Mouse (Mus musculus) heart, adult 2 months (tissue): Measurements from ENCODE around the gene Ap1ar. TPM values are rescaled to one million over a fixed set of nuclear protein-coding genes. Genes with fewer than 3 reads are reported as not detected.

Experiments used
- DNase-seq, 2 experiments: peaks; one replicate each; pipeline ENCODE4 v3.0.0; 2021
- H3K27ac ChIP-seq: fragments of 200-600 bp; 2 replicates; pipeline ENCODE4 v1.8.1; 2022
- H3K27me3 ChIP-seq: fragments of 200-500 bp; 2 replicates; pipeline ENCODE4 v1.6.1; 2012; ENCODE audit warnings: mild to moderate bottlenecking, low read length, inconsistent platforms, mixed read lengths; ENCODE audit not compliant: control insufficient read depth, insufficient read depth
- H3K36me3 ChIP-seq: fragments of 200-500 bp; 2 replicates; pipeline ENCODE4 v1.6.1; 2012; ENCODE audit warnings: low read length, inconsistent platforms; ENCODE audit not compliant: control insufficient read depth, insufficient read depth
- H3K4me1 ChIP-seq: fragments of 200-500 bp; 2 replicates; pipeline ENCODE4 v1.6.1; 2011; ENCODE audit warnings: low read length; ENCODE audit not compliant: control insufficient read depth, insufficient read depth
- H3K4me3 ChIP-seq: fragments of 200-600 bp; 2 replicates; pipeline ENCODE4 v1.8.1; 2022
- H3K79me2 ChIP-seq: fragments of 200-500 bp; replicated peaks from 2 replicates; pipeline ENCODE4 v1.6.1; 2012; ENCODE audit warnings: mild to moderate bottlenecking, inconsistent platforms, low read length, moderate library complexity, mixed read lengths; ENCODE audit not compliant: control insufficient read depth, insufficient read depth
- H3K9ac ChIP-seq: fragments of 200-500 bp; 2 replicates; pipeline ENCODE4 v1.6.1; 2012; ENCODE audit warnings: low read depth, mild to moderate bottlenecking, control low read depth, inconsistent platforms, low read length, mixed read lengths
- CTCF ChIP-seq: fragments of 200-600 bp; IDR thresholded peaks from 2 replicates; pipeline ENCODE4 v1.8.1; 2022; ENCODE audit warnings: antibody characterized with exemption, mild to moderate bottlenecking, moderate library complexity
- EP300 ChIP-seq: fragments of 200-500 bp; IDR thresholded peaks from 2 replicates; pipeline ENCODE4 v1.6.1; 2011; ENCODE audit warnings: low read depth, low read length, control low read depth; ENCODE audit not compliant: insufficient read depth
- POLR2A ChIP-seq: fragments of 200-500 bp; IDR thresholded peaks from 2 replicates; pipeline ENCODE4 v1.6.1; 2011; ENCODE audit warnings: mild to moderate bottlenecking, low read depth, low read length, control low read depth; ENCODE audit not compliant: insufficient read depth
- WGBS: fragments of 180-500 bp; shearing (Covaris S2); methylation state at CpG from one replicate; pipeline ENCODE4 v1.1.7; 2018; 5-methylcytosine and 5-hydroxymethylcytosine counted together
- intact Hi-C: fragments of 180-260 bp; cut with DNase I; formaldehyde crosslinking; loops from one replicate; pipeline ENCODE4 v1.15.1; 2025
- polyA plus RNA-seq: library from polyadenylated mRNA; depleted of rRNA; stranded (reverse); fragments of >200 nt; gene quantifications from 2 replicates; pipeline ENCODE4 v1.2.3, GENCODE M21; 2012
- total RNA-seq, 2 experiments: library from RNA; stranded (reverse); gene quantifications; 2 replicates each; pipeline ENCODE4 v1.2.3; 2021

Gene Ap1ar
- total and polyA plus RNA-seq, 3 experiments, result 12.0 to 18.2 (median 17.6) TPM

- no peak for DNase-seq
- Histone ChIP-seq H3K9ac (no peak overlapping the region), H3K79me2 (no peaks in the 10 kb centered on the region), H3K27ac (no peak overlapping the region), H3K36me3 (no peaks in the 10 kb centered on the region), H3K4me1 (no peaks in the 10 kb centered on the region), H3K27me3 (no peaks in the 10 kb centered on the region), H3K4me3 (no peak overlapping the region)
- WGBS, result 94% methylated on average over 7 of the region's 7 CpGs
- TF ChIP-seq CTCF (no peak), EP300 (no peak), POLR2A (no peak)
- intact Hi-C loops, result no loop called here
Measured at GRCm38 (mm10) chr3:127809103-127809502, 28.2 kb downstream of the Ap1ar start.

DNA sequence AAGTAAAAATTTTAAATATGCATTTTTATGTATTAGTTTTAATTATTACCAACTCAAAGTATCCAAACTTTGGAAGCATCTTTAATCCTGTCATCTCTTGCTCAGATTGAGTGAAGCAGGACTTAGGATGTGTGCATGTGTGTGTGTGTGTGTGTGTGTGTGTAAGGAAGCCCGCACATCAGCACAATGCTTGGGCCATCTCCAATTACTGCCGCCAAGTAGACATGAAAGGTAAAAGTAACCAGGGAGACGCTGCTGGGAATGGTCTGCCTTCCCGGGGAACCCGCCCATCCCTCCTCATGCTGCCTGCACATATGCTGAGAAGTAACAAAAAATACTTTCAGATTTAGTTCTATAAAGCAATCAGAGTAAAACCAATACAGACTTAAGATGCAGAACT, 29.5 kb downstream of the Ap1ar start:
- Histone ChIP-seq H3K79me2 (no peaks in the 10 kb centered on the region), H3K4me1 (no peaks in the 10 kb centered on the region), H3K9ac (no peak overlapping the region), H3K4me3 (no peak overlapping the region), H3K27me3 (no peaks in the 10 kb centered on the region), H3K27ac (no peak overlapping the region), H3K36me3 (no peaks in the 10 kb centered on the region)
- no peak for DNase-seq
- intact Hi-C loops, result no loop called here
- TF ChIP-seq CTCF (no peak), EP300 (no peak), POLR2A (no peak)
- 70% methylated on average over 5 of the region's 5 CpGs for WGBS

- H3K9ac ChIP-seq, result no peak overlapping the region
- intact Hi-C loops, result no loop called here
- 91% methylated on average over 6 of the region's 6 CpGs for WGBS
- no peak overlapping the region for H3K27ac ChIP-seq
- no peaks in the 10 kb centered on the region for H3K27me3 ChIP-seq
- no peaks in the 10 kb centered on the region for H3K4me1 ChIP-seq
- H3K79me2 ChIP-seq, result no peaks in the 10 kb centered on the region
- no peak for TF ChIP-seq EP300
- TF ChIP-seq CTCF, result no peak
- TF ChIP-seq POLR2A, result no peak
- no peak for DNase-seq
- no peak overlapping the region for H3K4me3 ChIP-seq
- no peaks in the 10 kb centered on the region for H3K36me3 ChIP-seq
Measured at GRCm38 (mm10) chr3:127805991-127806390, 31.3 kb downstream of the Ap1ar start.

- no peak for TF ChIP-seq EP300
- TF ChIP-seq POLR2A, result no peak
- TF ChIP-seq CTCF, result no peak
- Histone ChIP-seq H3K36me3 (no peaks in the 10 kb centered on the region), H3K79me2 (no peaks in the 10 kb centered on the region), H3K27me3 (no peaks in the 10 kb centered on the region), H3K9ac (no peak overlapping the region), H3K4me3 (no peak overlapping the region), H3K4me1 (no peaks in the 10 kb centered on the region), H3K27ac (no peak overlapping the region)
- 89% methylated on average over 12 of the region's 12 CpGs for WGBS
- intact Hi-C loops, result no loop called here
- no peak for DNase-seq
Measured at GRCm38 (mm10) chr3:127805071-127805470, 32.3 kb downstream of the Ap1ar start.

GRCm38 (mm10) chr3:127804439-127804838, 32.9 kb downstream of the Ap1ar start:
- no peaks in the 10 kb centered on the region for H3K79me2 ChIP-seq
- H3K4me1 ChIP-seq, result no peaks in the 10 kb centered on the region
- DNase-seq, result no peak
- H3K36me3 ChIP-seq, result no peaks in the 10 kb centered on the region
- H3K4me3 ChIP-seq, result no peak overlapping the region
- TF ChIP-seq CTCF (no peak), POLR2A (no peak), EP300 (no peak)
- 90% methylated on average over 4 of the region's 4 CpGs for WGBS
- H3K9ac ChIP-seq, result no peak overlapping the region
- no peak overlapping the region for H3K27ac ChIP-seq
- intact Hi-C loops, result no loop called here
- no peaks in the 10 kb centered on the region for H3K27me3 ChIP-seq

DNA sequence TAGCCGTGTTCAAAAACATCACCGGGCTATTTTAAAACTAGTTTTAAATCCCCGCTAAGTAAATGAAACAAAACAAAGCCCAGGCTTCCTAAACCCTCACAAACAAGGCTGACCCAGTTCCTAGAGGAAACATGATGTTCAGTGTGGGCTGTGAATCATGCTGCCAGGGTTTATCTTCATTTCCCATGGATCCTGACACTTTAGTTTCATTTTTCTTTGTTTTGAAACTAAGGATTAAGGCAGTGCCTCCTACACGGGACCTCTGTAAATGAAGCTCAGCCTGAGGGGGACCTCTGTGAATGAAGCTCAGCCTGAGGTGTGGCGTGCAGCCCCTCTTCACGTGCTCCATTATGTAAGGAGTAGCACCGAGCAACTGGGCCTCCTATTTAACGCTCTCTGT, 34.5 kb downstream of the Ap1ar start:
- no peak for TF ChIP-seq EP300
- TF ChIP-seq CTCF, result no peak
- TF ChIP-seq POLR2A, result no peak
- Histone ChIP-seq H3K4me1 (no peaks in the 10 kb centered on the region), H3K27me3 (no peaks in the 10 kb centered on the region), H3K9ac (peak overlapping the region; percentile 65; the same call in 1 of the 2 replicates), H3K27ac (peak overlapping the region; percentile 74), H3K79me2 (no peaks in the 10 kb centered on the region), H3K36me3 (no peaks in the 10 kb centered on the region), H3K4me3 (peak overlapping the region; percentile 34)
- peak in 1 of 2 experiments; percentile 22 for DNase-seq
- intact Hi-C loops, result no loop called here
- 23% methylated on average over 8 of the region's 8 CpGs for WGBS
